Mouse (Mus musculus): ENCODE measurements around the gene Ncoa6. TPM values are rescaled to one million over a fixed set of nuclear protein-coding genes. Genes with fewer than 3 reads are reported as not detected.
A peak's percentile ranks its signal among the peaks of the same experiment; 100 is the strongest.

The Ncoa6 gene
- total RNA-seq, 2 experiments from 2014 or later = 70.4 to 76.3 TPM

DNA sequence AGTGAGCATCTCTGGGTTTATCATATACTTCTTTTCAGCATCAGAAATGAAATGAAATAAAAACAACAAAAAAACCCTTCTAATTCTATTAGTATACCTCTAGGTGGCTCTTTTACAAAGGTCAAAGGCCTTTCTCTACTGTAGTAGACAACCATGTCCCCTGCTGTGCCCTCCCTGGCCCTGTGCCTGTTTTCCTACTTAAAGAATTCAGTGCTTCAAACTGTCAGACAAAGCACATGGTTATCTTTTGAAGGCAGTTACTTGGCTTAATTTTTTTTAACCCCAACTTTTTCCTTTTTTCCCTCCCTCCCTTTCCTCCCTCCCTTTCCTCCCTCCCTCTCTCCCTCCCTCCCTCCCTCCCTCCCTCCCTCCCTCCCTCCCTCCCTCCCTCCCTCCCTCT lies 73.4 kb downstream of the Ncoa6 start:
- TF ChIP-seq CTCF (conservative IDR thresholded peaks at IDR 0.05) = peak; percentile 26; the same call in 1 of the 2 replicates
- H3K4me3 ChIP-seq = no peak overlapping the region
- DNase-seq (ENCODE audit: low spot score in 2 of 2) = no peak

DNA sequence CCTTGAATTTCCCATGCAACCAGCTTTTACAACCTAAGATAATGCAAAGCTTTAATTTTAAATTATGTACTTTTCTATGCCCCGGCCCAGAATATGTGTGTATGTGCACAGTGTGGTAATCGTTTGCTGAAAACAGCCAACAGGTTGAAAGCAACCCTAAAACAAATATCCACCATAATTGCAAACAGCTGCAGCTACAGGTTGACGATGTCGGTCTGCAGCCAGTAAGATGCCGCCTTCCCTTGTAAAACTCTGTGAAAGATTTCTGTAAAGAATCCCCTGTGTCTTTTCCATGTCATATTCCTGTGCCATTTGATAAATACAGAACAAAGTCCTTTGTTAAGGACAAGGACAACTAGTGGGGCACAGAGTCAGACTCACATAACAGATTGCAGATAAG lies 79.1 kb downstream of the Ncoa6 start:
- no peak for TF ChIP-seq CTCF (conservative IDR thresholded peaks at IDR 0.05)
- DNase-seq (ENCODE audit: low spot score in 2 of 2) = no peak
- Histone ChIP-seq H3K4me3 (no peak overlapping the region), H3K27ac (no peak overlapping the region)

More for the DNA sequence above, 73.4 kb downstream of the Ncoa6 start:
- no peak overlapping the region for H3K27ac ChIP-seq

DNA sequence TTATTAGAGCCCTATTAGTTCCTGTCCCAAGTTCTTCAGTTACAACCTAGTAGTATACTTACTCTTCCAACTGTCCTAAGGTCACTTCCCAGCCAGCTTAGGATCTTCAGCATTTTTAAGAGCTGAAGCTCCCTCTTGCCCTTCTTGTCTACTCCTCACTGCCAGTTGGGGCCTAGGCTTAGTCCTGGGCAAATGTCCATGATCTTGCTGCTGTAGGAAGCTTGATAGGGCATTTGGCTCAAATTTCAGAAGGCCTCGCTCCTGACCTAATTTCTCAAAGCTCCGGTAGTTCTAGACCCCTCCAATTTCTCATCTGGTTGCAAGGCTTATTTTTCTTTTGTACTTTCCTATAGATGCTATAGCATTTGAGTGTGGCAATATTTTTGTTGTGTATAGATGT lies 85.1 kb downstream of the Ncoa6 start:
- no peak for TF ChIP-seq CTCF (conservative IDR thresholded peaks at IDR 0.05)
- Histone ChIP-seq H3K27ac (0 out of 2 replicates have a peak overlapping the region, but pooled peaks have one; percentile 18), H3K4me3 (no peak overlapping the region)
- no peak for DNase-seq (ENCODE audit: low spot score in 2 of 2)

DNA sequence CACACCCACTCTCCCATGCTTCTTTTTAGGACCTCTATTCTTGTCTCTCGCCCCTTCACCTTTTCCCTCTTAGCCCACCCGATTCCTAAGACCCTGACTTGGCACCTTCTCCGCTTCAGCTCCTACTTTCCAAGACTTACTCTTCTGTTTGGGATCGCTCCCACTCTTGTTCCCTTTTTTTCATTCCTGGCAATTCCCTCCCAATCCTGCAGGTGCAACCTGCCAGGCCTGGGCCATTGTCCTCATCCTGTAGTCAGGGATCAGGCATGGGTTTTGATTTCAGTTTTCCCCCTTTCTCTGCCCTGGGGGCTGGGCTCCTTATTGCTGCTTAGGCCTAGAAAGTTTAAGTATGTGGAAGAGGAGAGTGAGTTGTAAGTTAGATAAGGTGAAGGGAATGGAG lies 86.6 kb downstream of the Ncoa6 start:
- no peak; the same call in 1 of the 2 replicates for TF ChIP-seq CTCF (conservative IDR thresholded peaks at IDR 0.05)
- no peak overlapping the region for H3K4me3 ChIP-seq
- DNase-seq (ENCODE audit: low spot score in 2 of 2) = no peak
- peak overlapping the region; percentile 55; the same call in 1 of the 2 replicates for H3K27ac ChIP-seq

DNA sequence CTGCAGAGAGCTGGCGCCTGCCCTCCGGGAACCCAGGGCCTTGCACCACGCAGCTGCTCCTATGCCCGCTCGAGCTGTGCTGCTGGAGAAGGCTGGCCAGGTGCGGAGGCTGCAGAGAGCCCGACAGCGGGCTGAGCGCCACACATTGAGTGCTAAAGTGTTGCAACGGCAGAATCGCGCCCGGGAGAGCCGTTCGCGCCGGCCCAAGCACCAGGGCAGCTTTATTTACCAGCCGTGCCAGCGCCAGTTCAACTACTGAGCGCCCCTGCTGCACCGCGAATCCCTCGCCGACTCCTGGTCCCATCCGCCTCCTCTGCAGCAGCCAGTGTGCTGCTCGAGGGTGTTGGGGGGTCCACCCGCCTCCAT lies 87.2 kb downstream of the Ncoa6 start:
- Histone ChIP-seq H3K4me3 (no peak overlapping the region), H3K27ac (peak overlapping the region; percentile 55)
- DNase-seq (ENCODE audit: low spot score in 2 of 2) = peak in 1 of 2 experiments; percentile 26
- TF ChIP-seq CTCF (conservative IDR thresholded peaks at IDR 0.05) = no peak

DNA sequence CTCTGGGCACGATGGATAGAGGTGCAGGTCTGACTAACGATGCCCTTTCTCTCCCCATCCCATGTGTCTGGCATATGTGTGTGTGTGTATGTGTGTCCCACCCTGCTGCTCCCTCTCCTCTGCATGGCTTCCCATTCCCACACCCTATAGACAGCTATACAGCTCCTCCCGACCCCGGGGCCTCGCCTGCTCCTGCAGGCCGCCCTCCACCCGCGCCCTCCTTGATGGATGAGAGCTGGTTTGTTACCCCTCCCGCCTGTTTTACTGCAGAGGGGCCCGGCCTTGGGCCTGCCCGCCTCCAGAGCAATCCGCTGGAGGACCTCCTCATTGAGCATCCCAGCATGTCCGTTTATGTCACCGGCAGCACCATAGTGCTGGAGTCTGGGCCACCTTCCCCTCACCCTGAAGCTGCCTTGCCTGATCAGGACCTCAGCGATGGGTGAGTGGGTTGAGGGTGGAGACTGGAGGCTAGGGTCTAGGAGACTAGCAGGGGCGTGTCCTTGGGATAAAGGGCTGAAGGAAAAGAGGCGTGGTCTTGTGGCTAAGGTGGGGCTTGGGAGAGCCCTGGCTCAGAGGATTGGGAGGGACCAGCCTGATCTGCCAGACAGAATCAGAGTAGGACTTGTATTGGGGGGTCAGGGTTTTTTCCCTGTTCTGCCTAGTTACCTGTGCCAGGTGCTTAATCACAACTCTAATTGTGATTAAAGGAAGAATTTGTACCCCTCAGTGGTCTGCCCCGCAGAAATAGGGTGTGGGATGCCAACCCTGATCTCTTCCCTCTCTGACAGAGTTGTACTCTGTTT lies 87.8 kb downstream of the Ncoa6 start:
- DNase-seq (ENCODE audit: low spot score in 2 of 2) = no peak
- no peak for TF ChIP-seq CTCF (conservative IDR thresholded peaks at IDR 0.05)
- no peak overlapping the region for H3K4me3 ChIP-seq
- peak overlapping the region; percentile 55 for H3K27ac ChIP-seq

DNA sequence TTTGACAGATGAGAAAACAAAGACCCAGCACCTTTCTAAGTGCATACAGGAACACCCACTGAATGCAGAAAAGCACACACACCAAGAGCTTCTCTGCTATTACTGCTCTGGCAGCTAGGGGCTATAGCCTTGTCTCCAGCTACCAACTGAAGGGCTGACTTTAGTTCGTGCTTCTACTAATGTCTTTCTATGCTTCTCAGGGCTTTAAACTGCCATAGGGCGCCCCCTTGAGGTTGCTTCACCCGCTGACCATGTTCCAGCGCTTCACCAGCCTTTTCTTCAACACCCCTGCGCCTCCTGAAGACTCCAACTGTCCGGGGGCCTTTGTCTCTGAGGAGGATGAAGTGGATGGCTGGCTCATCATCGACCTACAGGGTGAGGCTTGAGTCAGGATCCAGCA lies 88.6 kb downstream of the Ncoa6 start:
- TF ChIP-seq CTCF (conservative IDR thresholded peaks at IDR 0.05) = peak; percentile 91
- Histone ChIP-seq H3K4me3 (no peak overlapping the region), H3K27ac (no peak overlapping the region)
- peak; percentile 82 to 83 for DNase-seq (ENCODE audit: low spot score in 2 of 2)

DNA sequence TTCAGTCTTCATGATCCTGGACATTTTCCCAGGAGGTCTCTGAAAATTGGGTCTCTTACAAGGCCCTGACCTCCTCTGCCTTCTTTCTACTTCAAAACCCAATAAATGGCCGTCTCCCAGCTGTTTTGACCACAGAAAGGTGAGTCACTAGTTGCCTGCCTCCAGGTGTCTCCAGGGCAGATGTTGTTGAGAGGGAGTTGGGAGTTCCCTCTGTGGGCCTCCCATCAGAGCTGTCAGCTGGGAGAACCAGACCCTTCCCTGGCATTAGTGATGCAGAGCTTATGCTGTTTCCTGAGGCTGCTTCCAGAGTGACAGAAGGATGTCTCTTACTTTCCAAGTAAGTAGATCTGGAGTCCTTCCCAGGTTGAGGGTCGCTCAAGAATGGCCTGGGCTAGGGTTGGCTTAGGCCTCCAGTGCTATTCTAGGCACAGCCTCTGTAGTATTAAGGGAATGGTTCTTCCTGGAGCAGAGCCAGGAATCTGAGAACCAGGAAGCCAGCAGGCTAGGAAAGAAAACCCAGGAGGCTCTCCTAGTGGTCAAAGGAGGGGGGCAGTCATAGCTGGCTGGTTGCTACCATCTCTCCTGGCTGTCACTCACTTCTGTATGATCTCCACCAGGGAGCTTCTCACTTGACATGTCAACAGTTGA lies 90.8 kb downstream of the Ncoa6 start:
- peak in 1 of 2 experiments; percentile 27 for DNase-seq (ENCODE audit: low spot score in 2 of 2)
- TF ChIP-seq CTCF (conservative IDR thresholded peaks at IDR 0.05) = peak; percentile 57
- peak overlapping the region; percentile 100 for H3K27ac ChIP-seq
- peak overlapping the region; percentile 100 for H3K4me3 ChIP-seq

DNA sequence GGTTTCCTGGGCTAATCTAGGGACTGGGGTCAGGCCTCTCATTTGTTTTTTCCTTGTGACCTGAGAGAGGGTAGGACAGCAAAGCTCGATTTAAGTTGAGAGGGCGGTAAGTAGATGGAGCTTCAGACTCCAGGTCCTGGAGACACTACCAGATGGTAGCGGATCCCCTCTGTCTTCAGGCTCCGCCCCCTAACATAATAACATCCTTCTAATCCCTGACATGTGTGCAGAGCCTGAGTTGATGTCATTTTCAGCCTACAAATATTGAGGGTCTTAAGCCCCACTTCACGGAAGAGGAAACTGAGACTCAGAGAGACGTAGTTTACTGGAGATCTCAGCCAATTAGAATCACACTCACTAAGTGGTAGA lies 91.4 kb downstream of the Ncoa6 start:
- TF ChIP-seq CTCF (conservative IDR thresholded peaks at IDR 0.05) = no peak
- peak overlapping the region; percentile 100 for H3K27ac ChIP-seq
- no peak for DNase-seq (ENCODE audit: low spot score in 2 of 2)
- H3K4me3 ChIP-seq = peak overlapping the region; percentile 100

DNA sequence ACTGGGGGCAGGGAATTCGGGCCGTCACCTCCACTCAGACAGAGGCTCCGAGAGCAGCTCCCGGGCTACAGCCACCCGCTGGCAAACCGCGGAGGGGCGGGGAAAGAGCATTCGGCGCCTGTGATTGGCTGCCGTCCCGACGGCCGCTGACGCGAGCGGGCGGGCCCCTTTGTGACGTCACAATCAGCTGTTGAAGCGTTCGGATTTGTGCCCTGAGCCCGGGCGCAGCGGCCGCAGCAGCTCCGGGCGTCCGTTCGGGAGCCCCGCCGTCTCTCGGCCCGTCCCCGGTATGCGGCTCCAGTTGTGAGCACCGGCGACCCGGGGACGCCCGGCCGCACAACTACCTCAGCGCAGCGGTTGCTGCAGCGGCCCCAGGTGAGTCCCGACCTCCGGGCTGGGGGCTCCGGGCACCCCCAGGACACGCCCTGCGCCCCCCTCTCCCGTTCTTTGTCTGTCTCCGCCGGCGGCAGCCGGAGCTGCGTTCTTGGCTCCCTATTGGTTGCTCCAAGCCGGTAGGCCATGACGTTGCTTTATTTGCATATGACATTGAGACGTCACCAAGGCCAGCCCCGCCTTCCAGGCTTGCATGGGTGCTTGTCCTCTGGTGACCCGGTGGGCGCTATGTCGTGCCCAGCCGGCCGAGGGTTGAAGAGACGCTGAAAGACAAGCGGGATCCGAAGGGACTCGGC lies 91.9 kb downstream of the Ncoa6 start:
- TF ChIP-seq CTCF (conservative IDR thresholded peaks at IDR 0.05) = 0 out of 2 replicates have a peak, but pooled peaks have one; percentile 4
- H3K4me3 ChIP-seq = peak overlapping the region; percentile 100
- DNase-seq (ENCODE audit: low spot score in 2 of 2) = peak; percentile 95 to 99
- H3K27ac ChIP-seq = peak overlapping the region; percentile 100

DNA sequence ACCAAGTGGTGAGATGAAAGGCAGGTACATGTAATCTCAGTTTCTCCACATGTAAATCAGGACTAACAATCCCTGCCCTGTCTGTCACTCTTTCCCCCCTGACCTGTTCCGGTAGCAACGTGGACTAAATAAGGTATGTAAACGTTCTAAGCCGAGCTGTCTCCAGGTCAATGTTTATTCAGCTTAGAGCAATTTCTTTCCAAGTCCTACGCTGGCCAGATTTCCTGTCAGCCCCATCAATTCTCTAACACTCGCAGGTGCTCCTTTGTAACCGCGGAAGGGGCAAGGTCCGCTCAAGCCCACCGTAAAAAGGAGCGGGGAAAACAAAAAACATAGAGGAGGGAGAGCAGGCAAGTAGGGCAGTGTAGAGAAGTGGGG lies 92.6 kb downstream of the Ncoa6 start:
- peak overlapping the region; percentile 100 for H3K27ac ChIP-seq
- H3K4me3 ChIP-seq = peak overlapping the region; percentile 100
- no peak for DNase-seq (ENCODE audit: low spot score in 2 of 2)
- TF ChIP-seq CTCF (conservative IDR thresholded peaks at IDR 0.05) = no peak

DNA sequence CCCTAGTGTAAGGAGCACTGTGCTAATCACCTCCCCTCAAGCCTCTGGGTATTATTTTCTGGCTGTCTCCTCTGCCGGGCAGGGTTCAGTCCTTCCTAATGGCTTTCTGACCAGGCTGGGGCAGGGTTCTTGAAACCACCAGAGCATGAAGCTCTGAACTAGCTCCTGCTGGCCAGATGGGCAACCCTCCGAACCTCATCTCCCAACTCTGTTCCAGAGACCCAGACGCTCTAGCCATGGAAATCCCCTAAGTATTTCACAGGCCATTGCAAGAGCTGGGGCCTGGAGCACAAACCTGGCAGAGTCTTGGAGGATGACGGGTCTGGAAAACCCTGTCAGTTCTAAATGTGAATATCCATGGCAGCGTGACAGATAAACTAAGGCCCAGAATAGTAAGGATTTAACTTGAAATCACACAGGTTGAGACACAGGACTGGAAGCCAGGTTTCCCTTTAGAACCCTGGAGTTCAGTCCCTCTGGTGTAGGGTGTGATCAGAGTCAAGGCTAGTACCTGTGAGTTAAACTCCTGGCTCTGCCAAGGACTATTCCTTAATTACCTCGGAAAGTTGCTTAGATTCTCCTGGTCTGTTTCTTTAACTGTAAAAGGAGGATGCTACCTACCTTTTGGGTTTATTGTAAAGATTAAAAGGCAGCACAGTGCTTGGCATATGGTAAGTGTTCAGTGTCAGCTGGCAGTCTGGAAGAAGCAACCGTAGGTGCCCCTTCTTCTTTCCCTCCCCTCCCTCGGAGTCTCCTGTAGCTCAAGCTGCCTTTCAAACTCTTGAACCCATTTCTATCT lies 93.2 kb downstream of the Ncoa6 start, which contains the start of gene Trp53inp2:
Gene Trp53inp2, plus strand, starts transcription at position 799 of the 799 bp plus-strand sequence.
- TF ChIP-seq CTCF (conservative IDR thresholded peaks at IDR 0.05) = no peak
- Histone ChIP-seq H3K27ac (peak within 1 kb of the TSS; percentile 100), H3K4me3 (peak within 1 kb of the TSS; percentile 100)
- no peak for DNase-seq (ENCODE audit: low spot score in 2 of 2)

Measured in layer of hippocampus, adult 2 months (tissue).